Mouse (Mus musculus): ENCODE results near the gene Adamtsl1.

The Adamtsl1 gene

DNA sequence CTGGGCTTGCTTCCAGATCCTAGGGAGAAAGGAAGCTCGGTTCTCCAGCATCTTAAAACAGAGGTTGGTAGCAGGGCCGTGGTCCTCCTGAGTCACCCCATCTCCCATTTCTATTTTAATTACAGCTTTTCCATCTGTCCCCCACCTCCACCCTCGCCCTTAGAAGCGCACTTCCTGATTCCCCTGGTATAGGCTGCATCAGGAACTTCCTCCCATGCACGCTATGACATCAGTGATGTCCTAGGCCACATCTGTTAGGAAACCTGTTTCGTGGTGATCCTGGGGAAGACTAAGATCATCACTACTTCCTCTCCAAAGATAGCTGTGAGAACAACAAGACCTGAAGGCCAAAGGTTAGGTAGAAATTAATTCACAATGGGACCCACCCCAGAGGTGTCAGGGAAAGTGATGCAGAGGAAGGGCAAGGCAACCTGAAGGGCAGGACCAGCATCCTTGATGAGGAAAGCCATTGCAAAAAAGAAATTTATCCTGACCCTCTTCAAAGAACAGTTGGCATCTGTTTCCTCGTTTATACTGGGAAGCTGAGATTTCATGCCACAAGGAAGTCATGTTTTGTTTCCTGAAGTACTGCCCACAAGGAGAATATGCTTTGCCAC lies 882.8 kb downstream of the Adamtsl1 start:
- DNase-seq (ENCODE audit: low read depth, low spot score), result no peak

DNA sequence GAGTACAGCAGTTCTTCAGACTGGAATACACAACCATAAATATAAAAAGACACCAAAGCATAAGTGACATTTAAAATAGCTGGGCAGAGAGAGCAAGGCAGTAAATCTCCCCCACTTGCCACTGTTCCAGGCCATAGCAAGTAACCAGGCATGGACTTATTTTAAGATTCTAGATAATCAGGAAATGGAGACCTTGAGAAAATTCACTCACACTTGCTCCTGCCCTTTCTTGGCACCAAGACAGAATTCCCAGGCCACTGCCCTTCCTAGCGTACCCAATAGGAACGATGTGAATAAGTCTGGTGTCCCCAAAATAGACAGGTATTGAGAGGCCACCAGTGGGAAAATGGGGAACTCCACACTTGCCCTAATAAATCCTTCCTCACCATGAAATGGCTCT lies 883.5 kb downstream of the Adamtsl1 start:
- no peak for DNase-seq (ENCODE audit: low read depth, low spot score)

DNA sequence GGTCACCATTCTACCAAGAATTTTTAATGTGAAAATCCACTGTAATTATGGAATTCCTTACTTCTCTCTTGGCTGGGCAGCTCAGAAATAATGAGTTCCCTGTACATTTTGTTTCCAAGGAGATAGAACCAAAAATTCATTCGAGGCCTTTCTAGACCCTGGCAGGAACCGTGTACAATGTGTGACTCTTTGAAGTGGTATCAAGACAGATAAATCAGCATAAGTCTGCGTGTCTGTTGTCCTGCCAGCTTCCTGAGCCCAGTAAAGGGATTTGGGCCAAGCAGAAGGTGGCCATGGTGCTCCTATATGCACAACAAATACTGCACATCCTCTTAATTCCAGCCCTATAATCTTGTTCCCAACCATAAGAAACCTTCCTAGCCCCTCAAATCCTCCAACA lies 887.1 kb downstream of the Adamtsl1 start:
- DNase-seq (ENCODE audit: low read depth, low spot score), result no peak

DNA sequence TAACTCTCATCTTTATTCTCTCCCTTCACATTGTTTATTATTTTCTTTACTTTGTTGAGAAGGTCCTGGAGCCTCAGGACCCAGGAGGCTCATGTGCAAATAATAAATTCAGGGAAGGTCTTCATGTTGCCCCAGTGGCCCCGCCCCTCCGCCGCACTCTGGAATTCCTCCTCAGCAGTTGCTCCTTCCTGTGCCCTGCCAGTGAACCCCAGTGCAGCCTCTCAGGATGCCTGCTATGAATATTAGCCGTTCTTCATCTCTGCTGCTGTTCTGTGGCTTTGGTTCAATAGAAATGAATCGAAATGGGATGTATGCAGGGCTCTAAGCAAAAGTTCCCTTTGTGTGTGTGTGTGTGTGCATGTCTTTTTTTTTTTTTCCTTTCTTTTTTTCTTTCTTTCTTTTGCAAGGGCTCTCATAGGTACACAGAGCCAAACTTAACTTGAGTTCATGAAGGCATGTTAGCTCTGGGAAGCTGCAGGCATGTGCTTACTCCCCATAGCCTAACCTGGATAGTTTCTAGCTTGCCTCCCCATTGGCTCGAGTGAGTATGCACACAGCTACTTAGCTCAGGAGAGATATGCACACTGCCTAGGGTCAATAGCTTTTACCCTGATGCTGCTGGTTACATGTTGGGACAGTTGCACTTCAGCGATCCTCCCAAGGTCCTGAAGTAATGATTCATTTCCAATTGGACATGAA lies 892.7 kb downstream of the Adamtsl1 start:
- DNase-seq (ENCODE audit: low read depth, low spot score), result peak; percentile 30

DNA sequence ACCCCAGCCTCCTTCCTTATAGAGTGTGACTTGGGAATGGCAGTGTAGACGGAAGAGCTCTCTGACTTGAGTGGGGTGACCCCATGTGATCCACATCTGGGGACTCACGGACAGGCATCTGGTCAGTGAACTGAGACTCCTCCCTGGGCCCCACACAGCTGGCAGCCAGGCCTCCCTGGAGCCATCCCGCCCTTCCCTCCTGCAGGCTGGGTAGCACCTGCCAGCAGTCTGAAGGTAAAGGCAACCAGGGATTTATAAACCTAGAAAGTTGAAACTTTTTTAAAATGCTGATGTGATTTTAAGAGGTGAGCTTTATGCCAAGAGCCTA lies 893.2 kb downstream of the Adamtsl1 start:
- DNase-seq (ENCODE audit: low read depth, low spot score), result no peak

DNA sequence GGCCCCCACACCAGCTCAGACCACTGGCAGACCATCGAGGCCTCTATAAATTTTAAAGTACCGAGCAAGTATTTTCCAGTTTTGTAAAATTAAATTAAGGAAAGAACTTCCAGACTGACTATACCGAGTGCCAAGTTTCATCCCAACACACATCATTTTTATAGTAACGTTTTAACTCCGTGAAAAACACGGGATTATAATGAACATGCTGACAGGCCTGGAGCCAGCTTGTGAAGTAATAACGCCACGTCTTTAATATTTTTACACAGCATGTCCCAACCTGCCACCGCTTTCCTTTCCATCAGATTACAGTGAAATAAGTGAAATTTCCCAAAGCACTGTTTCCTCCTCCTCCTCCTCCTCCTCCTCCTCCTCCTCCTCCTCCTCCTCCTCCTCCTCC lies 894.4 kb downstream of the Adamtsl1 start:
- DNase-seq (ENCODE audit: low read depth, low spot score), result no peak

DNA sequence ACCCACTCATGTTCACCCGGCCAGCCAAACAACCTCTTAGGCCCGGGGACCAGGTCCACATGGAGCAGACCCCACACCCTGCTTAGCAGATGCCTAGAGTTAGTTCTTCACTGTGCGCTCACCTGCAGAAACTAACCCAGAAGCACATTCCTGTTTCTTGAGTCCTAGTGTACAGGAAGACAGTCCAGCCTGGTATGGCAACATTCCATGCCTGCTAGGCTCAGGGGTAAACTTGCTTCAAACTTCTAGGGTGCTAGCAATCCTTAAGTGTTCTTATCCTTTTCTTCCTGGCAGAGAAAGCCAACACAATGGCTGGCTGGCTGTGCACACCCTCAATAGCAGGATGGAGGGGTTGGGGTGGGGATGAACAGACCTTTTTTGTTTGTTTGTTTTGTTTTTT lies 897.0 kb downstream of the Adamtsl1 start:
- no peak for DNase-seq (ENCODE audit: low read depth, low spot score)

DNA sequence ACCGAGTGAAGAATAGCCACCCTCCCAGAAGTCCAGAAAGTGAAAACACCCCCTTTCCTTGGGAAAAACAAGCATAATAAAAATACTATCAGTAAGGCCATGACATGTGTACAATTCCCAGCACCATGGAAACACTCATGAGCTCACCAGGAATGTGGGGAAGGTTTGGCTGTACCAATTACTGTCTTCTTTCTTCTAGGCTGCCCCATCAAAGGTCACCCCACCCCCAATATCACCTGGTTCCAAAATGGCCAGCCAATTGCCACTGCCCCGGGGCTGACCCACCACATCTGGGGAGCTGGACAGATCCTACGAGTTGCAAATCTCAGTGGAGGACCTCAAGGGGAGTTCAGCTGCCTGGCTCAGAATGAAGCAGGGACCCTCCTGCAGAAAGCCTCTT lies 899.4 kb downstream of the Adamtsl1 start:
- DNase-seq (ENCODE audit: low read depth, low spot score), result no peak

DNA sequence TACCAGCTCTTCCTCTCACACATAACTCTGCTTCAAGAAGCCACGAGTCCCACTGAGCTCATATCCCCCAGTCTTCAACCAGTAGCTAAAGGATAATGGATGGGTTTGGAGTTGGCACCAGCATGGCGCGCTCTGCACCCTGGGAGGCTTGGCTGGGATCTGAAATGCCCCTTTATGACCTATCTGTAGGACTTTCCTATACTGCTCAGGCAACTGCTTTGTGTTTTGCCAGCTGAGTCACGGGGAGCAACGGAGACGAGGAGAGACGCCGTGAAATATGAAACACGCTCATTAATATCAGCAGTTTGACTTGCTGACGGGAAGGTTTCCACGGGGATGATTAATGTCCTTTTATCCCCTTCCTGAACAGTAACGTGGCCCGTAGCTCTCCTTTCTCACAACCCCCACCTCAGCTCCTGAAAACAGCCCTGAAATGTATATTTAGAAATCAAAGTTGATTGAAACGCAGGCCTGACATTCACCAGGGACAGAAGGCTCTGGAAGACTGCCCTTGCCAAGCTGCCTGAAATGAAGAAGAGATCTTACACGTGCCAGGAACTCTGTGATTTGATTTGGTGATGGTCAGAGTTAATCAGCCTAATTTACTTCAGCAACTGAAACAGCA lies 902.5 kb downstream of the Adamtsl1 start:
- DNase-seq (ENCODE audit: low read depth, low spot score), result no peak

DNA sequence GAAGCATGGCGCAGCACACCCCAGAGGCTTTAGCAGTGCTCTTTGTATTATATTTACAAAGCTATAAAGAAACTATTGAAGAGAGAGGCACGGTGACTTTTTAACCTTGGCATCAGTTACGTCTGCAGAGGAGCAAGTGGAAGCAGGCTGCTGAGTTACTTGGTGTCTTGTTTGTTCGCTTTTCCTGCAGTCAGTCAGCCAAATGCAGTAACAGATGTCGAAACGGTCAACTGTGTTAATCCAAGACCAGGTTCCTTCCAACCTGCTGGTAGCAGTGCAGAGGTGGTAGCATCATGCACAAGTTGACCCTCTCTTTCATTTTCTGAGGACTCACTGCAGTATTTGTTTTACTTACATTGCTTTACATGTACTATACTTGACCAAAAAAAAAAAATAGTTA lies 908.6 kb downstream of the Adamtsl1 start:
- no peak for DNase-seq (ENCODE audit: low read depth, low spot score)

DNA sequence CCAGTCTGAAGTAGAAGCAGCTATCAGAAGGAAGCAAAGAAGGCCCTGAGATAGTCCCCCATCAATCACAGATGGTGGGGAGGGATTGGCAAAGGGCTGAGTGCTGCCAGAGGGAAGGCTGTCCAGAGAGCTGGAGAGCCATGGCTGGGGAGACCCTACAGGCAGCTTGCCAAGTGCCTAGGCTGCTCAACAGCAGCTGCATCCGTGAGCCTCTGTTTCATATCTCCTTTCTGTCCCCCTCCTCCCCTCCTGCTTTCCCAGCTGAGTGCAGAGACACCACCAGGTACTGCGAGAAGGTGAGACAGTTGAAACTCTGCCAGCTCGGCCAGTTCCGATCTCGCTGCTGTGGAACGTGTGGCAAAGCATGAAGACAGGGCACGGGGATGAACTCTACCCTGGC lies 911.6 kb downstream of the Adamtsl1 start:
- no peak for DNase-seq (ENCODE audit: low read depth, low spot score)

DNA sequence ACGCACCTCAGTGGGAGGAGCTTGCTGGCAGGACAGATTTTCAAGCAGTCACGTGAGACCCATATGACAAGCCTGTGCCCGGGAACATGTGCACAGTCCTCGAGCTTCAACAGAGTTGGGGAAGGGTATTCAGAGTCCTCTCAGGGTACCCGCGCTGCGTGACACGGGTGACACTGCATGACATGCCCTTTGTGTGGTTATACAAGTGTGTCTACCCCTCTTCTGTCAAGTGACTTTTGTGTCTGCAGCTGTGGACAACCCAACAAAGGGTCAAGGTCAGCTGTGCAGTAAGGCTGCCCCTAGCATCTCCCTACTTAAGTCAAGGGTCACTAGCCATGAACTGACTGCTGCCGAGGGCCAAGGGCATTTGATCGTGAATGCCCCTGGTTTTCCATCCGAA lies 912.6 kb downstream of the Adamtsl1 start:
- peak; percentile 36 for DNase-seq (ENCODE audit: low read depth, low spot score)

DNA sequence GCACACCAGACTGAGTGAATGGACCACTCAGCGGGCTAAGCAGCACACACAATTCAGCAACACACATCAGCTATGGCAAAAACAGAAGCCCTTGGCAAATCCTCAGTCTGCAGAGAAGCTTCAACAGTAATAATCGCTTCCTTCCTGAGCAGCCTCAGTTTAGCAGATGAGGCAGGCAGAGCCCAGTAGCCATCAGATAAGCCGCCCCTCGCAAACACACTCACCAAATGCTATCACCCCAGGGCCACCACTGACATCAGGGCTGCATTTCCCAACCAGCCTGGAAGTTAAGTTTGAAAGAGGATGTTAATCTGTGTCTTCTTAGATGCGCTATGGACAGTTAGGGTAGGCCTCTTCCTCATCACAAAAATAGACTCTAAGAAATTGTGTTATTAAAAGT lies 913.3 kb downstream of the Adamtsl1 start:
- DNase-seq (ENCODE audit: low read depth, low spot score), result no peak

DNA sequence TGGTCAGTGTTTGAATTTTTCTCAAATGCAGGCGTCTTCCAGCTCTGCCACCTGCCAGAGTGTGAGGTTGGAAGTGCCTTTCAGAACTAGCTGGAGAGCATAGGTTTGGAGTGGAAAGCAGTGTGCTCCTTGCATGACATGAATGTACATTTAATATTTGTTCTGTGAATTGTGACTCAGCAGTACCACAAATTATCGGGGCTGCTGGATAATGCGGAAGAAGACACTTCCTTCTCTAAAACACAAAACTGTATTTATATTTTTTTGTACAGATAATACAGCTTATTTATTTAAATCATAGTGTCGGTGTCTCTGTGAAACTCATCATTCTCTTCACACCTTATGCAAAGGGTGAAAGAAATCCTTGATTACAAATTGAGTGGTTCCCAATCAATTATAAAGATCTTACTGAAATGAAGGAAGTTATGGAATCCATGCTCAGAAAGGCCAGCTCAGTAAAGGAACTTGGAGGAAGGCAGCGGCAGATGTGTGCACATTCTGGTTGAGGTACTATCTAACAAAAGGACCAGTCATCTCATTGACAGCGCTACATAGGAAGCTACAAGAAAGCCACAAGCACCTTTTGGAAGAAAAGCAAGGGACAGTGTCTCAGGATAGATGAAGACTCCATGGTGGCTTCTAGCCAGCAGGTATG lies 914.2 kb downstream of the Adamtsl1 start:
- no peak for DNase-seq (ENCODE audit: low read depth, low spot score)

DNA sequence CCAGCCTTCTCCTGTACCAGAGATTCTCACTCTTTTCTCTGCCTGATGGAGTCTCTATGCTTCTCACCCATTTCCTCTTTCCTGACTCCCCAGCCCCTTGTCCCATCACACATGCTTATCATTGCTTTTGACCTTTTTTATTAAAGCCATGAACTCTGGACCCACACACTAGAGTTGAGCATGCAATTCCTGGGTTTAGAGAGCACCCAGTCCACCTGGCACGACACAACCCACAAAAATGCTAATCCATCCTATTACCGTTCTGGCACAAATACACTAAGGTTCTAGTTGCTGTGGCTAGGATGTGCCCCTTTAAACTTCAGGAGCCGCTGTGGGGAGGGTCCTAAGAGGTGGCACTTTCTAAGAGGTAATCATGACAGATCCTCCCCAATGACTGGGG lies 921.7 kb downstream of the Adamtsl1 start:
- DNase-seq (ENCODE audit: low read depth, low spot score), result no peak

DNA sequence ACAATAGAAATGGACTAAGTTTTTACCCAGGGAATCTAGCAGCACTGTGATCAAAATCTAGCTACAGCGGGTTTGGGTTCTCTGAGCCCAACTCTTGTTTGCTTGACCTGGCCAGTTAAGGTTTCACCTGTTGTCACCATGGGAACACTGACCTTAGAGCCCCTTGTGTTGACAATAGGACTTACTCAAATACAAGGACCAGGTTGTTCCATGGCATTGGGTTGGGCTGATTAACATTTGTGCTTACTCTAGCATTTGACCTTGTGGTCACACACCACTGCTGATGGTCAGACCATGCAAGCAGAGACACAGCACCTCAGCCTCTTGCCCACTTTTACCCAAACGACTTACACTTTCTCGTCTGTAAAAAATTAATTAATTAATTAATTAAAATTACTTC lies 922.4 kb downstream of the Adamtsl1 start:
- no peak for DNase-seq (ENCODE audit: low read depth, low spot score)

DNA sequence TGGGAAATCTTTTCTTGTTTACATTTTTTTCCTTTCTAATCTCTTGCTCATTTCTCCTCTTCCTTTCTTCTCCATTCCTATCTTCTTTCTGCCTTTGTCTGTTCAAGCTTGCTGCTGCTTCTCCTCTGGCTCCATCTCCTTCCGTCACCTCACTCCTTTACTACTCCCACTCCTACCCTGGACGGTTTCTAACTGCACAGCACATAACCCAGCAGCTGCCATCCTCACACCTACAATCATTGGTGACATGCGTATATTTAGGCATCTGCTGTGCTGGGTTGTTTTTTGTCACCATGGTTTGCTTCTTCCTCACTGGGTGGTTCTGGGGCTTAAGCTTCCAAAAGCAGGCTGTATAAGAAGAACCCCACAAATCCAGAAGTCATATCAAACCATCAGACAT lies 936.5 kb downstream of the Adamtsl1 start:
- no peak for DNase-seq (ENCODE audit: low read depth, low spot score)

DNA sequence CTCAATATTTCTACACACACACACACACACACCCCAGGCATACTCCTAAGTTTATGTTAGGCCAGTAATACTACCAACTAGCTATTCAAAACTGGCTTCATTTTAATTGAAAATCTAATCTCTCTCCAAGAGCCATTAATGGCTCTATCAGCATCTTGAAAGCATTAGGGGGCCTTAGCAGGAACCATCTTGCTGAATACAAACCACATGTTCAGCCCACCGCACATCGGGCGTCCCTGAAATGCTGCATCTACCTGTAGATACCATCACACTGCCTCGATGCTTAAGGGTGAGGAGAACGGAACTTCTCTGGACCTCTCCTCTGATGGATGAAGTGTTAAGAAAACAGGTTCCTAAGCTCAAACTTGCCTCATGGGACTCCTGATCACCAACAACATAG lies 950.8 kb downstream of the Adamtsl1 start:
- no peak for DNase-seq (ENCODE audit: low read depth, low spot score)
